8 mouse cellular contexts compared by ENCODE assay signal in the genomic region with DNA sequence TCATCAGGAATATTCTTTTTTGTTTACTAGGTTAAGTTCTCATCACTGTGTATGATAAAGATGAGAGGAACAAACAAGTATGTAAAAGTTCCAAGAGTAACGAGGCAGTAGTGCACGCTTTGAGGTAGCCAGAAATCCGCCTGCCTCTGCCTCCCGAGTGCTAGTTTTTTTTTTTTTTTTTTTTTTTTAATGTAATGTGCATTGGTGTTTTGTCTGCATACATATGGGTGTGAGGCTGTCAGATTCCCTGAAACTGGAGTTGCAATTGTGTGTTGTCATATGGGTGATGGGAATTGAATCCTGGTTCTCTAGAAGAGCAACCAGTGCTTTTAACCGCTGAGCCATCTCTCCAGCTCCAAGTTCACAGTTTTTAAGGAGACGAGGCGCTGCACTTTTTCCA. TPM values are rescaled to one million over a fixed set of nuclear protein-coding genes. Genes with fewer than 3 reads are reported as not detected.
DNase-seq lines count a peak whose midpoint lies in the region; ATAC-seq and TF ChIP-seq lines count a peak whose summit lies in the region.

No protein-coding gene starts in this region.

- no peaks in the 10 kb centered on the region for H3K36me3 ChIP-seq in heart, embryonic 14.5 days (ENCODE audit: control insufficient read depth, insufficient read depth, low read length)
- H3K36me3 ChIP-seq in ES-E14 (ENCODE audit: control insufficient read depth, insufficient read depth, low read length, poor library complexity, severe bottlenecking) (peaks cover 7% of the 10 kb centered on the region; the same call in 1 of the 2 replicates), macrophage (ENCODE audit: inconsistent target) (no peaks in the 10 kb centered on the region)
- no peaks in the 10 kb centered on the region for H3K36me3 ChIP-seq in forebrain, postnatal 0 days (ENCODE audit: insufficient read depth)

- DNase-seq in heart, postnatal 36 days: no peak
- DNase-seq in ES-E14 (ENCODE audit: low read depth, low spot score): no peak
- DNase-seq in forebrain, postnatal 0 days: no peak
- DNase-seq in frontal cortex, postnatal 10 days (ENCODE audit: low spot score in 2 of 2): no peak
- DNase-seq in adrenal gland, postnatal 4 days (ENCODE audit: low spot score in 2 of 2): no peak
- no peak for DNase-seq in gastrocnemius, postnatal 36 days

- H3K4me1 ChIP-seq in heart, embryonic 14.5 days (ENCODE audit: control insufficient read depth in 2 of 2, insufficient read depth in 2 of 2, low read length in 2 of 2): peaks cover 3 to 8% of the 10 kb centered on the region in 2 experiments; a peak in 3 of 4 replicates
- peaks cover 5% of the 10 kb centered on the region in 2 experiments; a peak in 2 of 4 replicates for H3K4me1 ChIP-seq in ES-E14 (ENCODE audit: control insufficient read depth in 2 of 2, insufficient read depth in 2 of 2, low read length in 2 of 2, poor library complexity in 1 of 2)
- peaks cover 6% of the 10 kb centered on the region; the same call in 1 of the 2 replicates for H3K4me1 ChIP-seq in forebrain, postnatal 0 days (ENCODE audit: insufficient read depth)

- in situ Hi-C loops in ES-E14 (cut with MboI; ENCODE audit: low sequenced_read_pairs in 2 of 2, unreplicated experiment in 2 of 2): no loop called here

- H3K27ac ChIP-seq in heart, embryonic 14.5 days (replicated peaks in 1 of 2; ENCODE audit: control insufficient read depth in 1 of 2, insufficient read depth in 1 of 2, low read depth in 2 of 2, low read length in 2 of 2): peak overlapping the region; percentile 35 to 38; a peak in 2 of 4 replicates
- no peak overlapping the region for H3K27ac ChIP-seq in ES-E14 (ENCODE audit: insufficient read depth, low read depth, low read length, poor library complexity, severe bottlenecking)
- H3K27ac ChIP-seq in forebrain, postnatal 0 days (ENCODE audit: low read depth, low read length): peak overlapping the region; percentile 79
- no peak overlapping the region for H3K27ac ChIP-seq in macrophage

- H3K79me2 ChIP-seq in macrophage (ENCODE audit: inconsistent target): no peaks in the 10 kb centered on the region

- intact Hi-C loops in heart, postnatal 36 days (cut with DNase I): loop anchor here (1.0 to 2.0 kb wide), 2 partner anchors 20 to 40 kb away; a partner anchor contains a TSS
- intact Hi-C loops in gastrocnemius, postnatal 36 days (cut with DNase I): no loop called here

- no peaks in the 10 kb centered on the region for H3K27me3 ChIP-seq in heart, embryonic 14.5 days (ENCODE audit: control insufficient read depth, insufficient read depth, low read length)
- no peaks in the 10 kb centered on the region for H3K27me3 ChIP-seq in forebrain, postnatal 0 days (ENCODE audit: insufficient read depth, low read length)

- no peak for TF ChIP-seq CTCF in forebrain, postnatal 0 days (IDR thresholded peaks at IDR 0.05; ENCODE audit: low read depth)

- WGBS in heart, embryonic 14.5 days: 64% methylated on average over 7 of the region's 7 CpGs
- WGBS in forebrain, postnatal 0 days: 58% methylated on average over 7 of the region's 7 CpGs
- 81% methylated on average over 7 of the region's 7 CpGs for WGBS in macrophage (ENCODE audit: missing documents)

- H3K9me3 ChIP-seq in heart, embryonic 14.5 days (ENCODE audit: control insufficient read depth, low read length): no peaks in the 10 kb centered on the region
- H3K9me3 ChIP-seq in ES-E14 (ENCODE audit: control insufficient read depth, insufficient read depth, low read depth, low read length): no peaks in the 10 kb centered on the region
- H3K9me3 ChIP-seq in forebrain, postnatal 0 days (ENCODE audit: low read length): no peaks in the 10 kb centered on the region

- peak overlapping the region; percentile 76 to 77 for H3K4me3 ChIP-seq in heart, embryonic 14.5 days (ENCODE audit: control insufficient read depth in 1 of 2, insufficient read depth in 1 of 2, low read depth in 1 of 2, low read length in 2 of 2)
- peak overlapping the region; percentile 72 to 74 for H3K4me3 ChIP-seq in ES-E14 (ENCODE audit: insufficient read depth in 1 of 2, low read depth in 1 of 2, low read length in 2 of 2, poor library complexity in 1 of 2, severe bottlenecking in 1 of 2)
- peak overlapping the region; percentile 82 for H3K4me3 ChIP-seq in forebrain, postnatal 0 days (ENCODE audit: low read depth, low read length)
- peak overlapping the region; percentile 22; the same call in 1 of the 2 replicates for H3K4me3 ChIP-seq in macrophage (ENCODE audit: inconsistent target)

- no peak for ATAC-seq in heart, embryonic 14.5 days (ENCODE audit: insufficient number of reproducible peaks, insufficient read depth, low FRiP score, low read depth)
- ATAC-seq in forebrain, postnatal 0 days: no peak

- H3K9ac ChIP-seq in heart, embryonic 14.5 days (ENCODE audit: low read length): peak overlapping the region; percentile 90
- H3K9ac ChIP-seq in ES-E14 (ENCODE audit: insufficient read depth, low read depth, low read length, poor library complexity, severe bottlenecking): no peak overlapping the region; the same call in 1 of the 2 replicates
- H3K9ac ChIP-seq in forebrain, postnatal 0 days: peak overlapping the region; percentile 83

- peak overlapping the region; percentile 82 for H3K4me2 ChIP-seq in heart, embryonic 14.5 days (ENCODE audit: low read length)
- H3K4me2 ChIP-seq in forebrain, postnatal 0 days (ENCODE audit: low read depth): peak overlapping the region; percentile 90

TF ChIP-seq in ES-E14, 5 proteins besides CTCF, POLR2A, EP300 and RAD21:
- TF ChIP-seq ZNF384 (IDR thresholded peaks at IDR 0.05; ENCODE audit: low read depth, low read length) (peak; percentile 56; the same call in 1 of the 2 replicates), CHD2 (IDR thresholded peaks at IDR 0.05; ENCODE audit: low read depth, low read length) (no peak)
TF ChIP-seq in ES-E14: peak in this region for 1.

RNA-seq across cellular contexts. Expression of a gene that starts 0.6 kb away (rescaled TPM):
- 7.9 and 9.0 TPM in 2 replicates for polyA plus RNA-seq in heart, embryonic 14.5 days (2014; fragmentation: Nextera tagmentation; extraction: Ambion mirVana)
- 10 to 100 TPM; 13.5 to 15.3 TPM for total RNA-seq in heart, postnatal 36 days (2021)
- total RNA-seq in ES-E14 (2012; rRNA removed): 5.2 and 5.8 TPM in 2 replicates
- 50.4 and 58.2 TPM in 2 replicates for total RNA-seq in forebrain, postnatal 0 days (2014; rRNA removed)
- polyA plus RNA-seq in forebrain, postnatal 0 days (2015; fragmentation: Nextera tagmentation; extraction: Ambion mirVana): 12.6 and 14.5 TPM in 2 replicates
- 10 to 100 TPM in 3 of 26 experiments, 1 to 10 TPM in 23; 3.1 to 10.4 (median 5.6) TPM for total RNA-seq in macrophage (2018; cell fraction: chromatin; rRNA removed)
- 1 to 10 TPM in 14 of 26 experiments, under 1 TPM in 12; 0.54 to 1.8 (median 1.1) TPM for total RNA-seq in macrophage (2018; cell fraction: cytosol; rRNA removed)
- total RNA-seq in macrophage (2018; cell fraction: nucleus; rRNA removed): 10 to 100 TPM in 1 of 26 experiments, 1 to 10 TPM in 25; 1.4 to 18.4 (median 3.3) TPM
- polyA plus RNA-seq in macrophage (2018): 0.50 to 1.3 TPM (median 0.77 TPM) in 3 replicates
- 10 to 100 TPM; 34.1 TPM for total RNA-seq in adrenal gland, postnatal 4 days (2021)
- 10 to 100 TPM; 12.6 to 13.9 TPM for total RNA-seq in gastrocnemius, postnatal 36 days (2021)

RNA-seq across cellular contexts. Expression of a gene that starts 39.3 kb away (rescaled TPM):
- polyA plus RNA-seq in heart, embryonic 14.5 days (2014; fragmentation: Nextera tagmentation; extraction: Ambion mirVana): 14.2 and 19.0 TPM in 2 replicates
- total RNA-seq in heart, postnatal 36 days (2021): 1 to 10 TPM; 3.3 to 3.4 TPM
- total RNA-seq in ES-E14 (2012; rRNA removed): 43.4 and 46.6 TPM in 2 replicates
- total RNA-seq in forebrain, postnatal 0 days (2014; rRNA removed): 2.9 and 3.8 TPM in 2 replicates
- polyA plus RNA-seq in forebrain, postnatal 0 days (2015; fragmentation: Nextera tagmentation; extraction: Ambion mirVana): 3.4 and 4.3 TPM in 2 replicates
- total RNA-seq in macrophage (2018; cell fraction: chromatin; rRNA removed): 10 to 100 TPM in 16 of 26 experiments, 1 to 10 TPM in 10; 1.8 to 51.7 (median 22.4) TPM
- total RNA-seq in macrophage (2018; cell fraction: cytosol; rRNA removed): 10 to 100 TPM in 25 of 26 experiments, 1 to 10 TPM in 1; 9.4 to 27.0 (median 18.0) TPM
- total RNA-seq in macrophage (2018; cell fraction: nucleus; rRNA removed): 10 to 100 TPM in 17 of 26 experiments, 1 to 10 TPM in 9; 3.2 to 38.0 (median 15.6) TPM
- 21.7 to 24.4 TPM (median 24.0 TPM) in 3 replicates for polyA plus RNA-seq in macrophage (2018)
- total RNA-seq in adrenal gland, postnatal 4 days (2021): 10 to 100 TPM in 1 of 2 experiments, 1 to 10 TPM in 1; 8.2 to 13.3 TPM
- 1 to 10 TPM; 1.1 to 1.3 TPM for total RNA-seq in gastrocnemius, postnatal 36 days (2021)

RNA-seq across cellular contexts. Expression of a gene that starts 39.5 kb away (rescaled TPM):
- 23.1 and 24.3 TPM in 2 replicates for polyA plus RNA-seq in heart, embryonic 14.5 days (2014; fragmentation: Nextera tagmentation; extraction: Ambion mirVana)
- total RNA-seq in heart, postnatal 36 days (2021): 10 to 100 TPM; 18.2 to 20.7 TPM
- 21.7 and 22.9 TPM in 2 replicates for total RNA-seq in ES-E14 (2012; rRNA removed)
- total RNA-seq in forebrain, postnatal 0 days (2014; rRNA removed): 10.8 and 16.0 TPM in 2 replicates
- 11.2 and 11.9 TPM in 2 replicates for polyA plus RNA-seq in forebrain, postnatal 0 days (2015; fragmentation: Nextera tagmentation; extraction: Ambion mirVana)
- 10 to 100 TPM in 11 of 26 experiments, 1 to 10 TPM in 11, not detected in 4; 2.3 to 43.3 (median 10.1) TPM for total RNA-seq in macrophage (2018; cell fraction: chromatin; rRNA removed)
- total RNA-seq in macrophage (2018; cell fraction: cytosol; rRNA removed): 10 to 100 TPM; 27.7 to 74.0 (median 40.6) TPM
- total RNA-seq in macrophage (2018; cell fraction: nucleus; rRNA removed): 10 to 100 TPM in 14 of 26 experiments, 1 to 10 TPM in 12; 2.1 to 29.6 (median 10.4) TPM
- polyA plus RNA-seq in macrophage (2018): 32.2 to 52.4 TPM (median 43.3 TPM) in 3 replicates
- total RNA-seq in adrenal gland, postnatal 4 days (2021): 10 to 100 TPM; 24.3 to 25.3 TPM
- 10 to 100 TPM; 12.3 to 14.1 TPM for total RNA-seq in gastrocnemius, postnatal 36 days (2021)

Comparison
In these comparisons a context has a peak if more than half of its experiments do, and no peak if none do; other contexts are left out.
1. H3K27ac ChIP-seq: peak in heart, embryonic 14.5 days (2 of 2) and forebrain, postnatal 0 days (single experiment); none in ES-E14 (single experiment) and macrophage (single experiment).
2. H3K4me3 ChIP-seq: peak in every context shown above with its lines; median percentile 82 in forebrain, postnatal 0 days; 76 in heart, embryonic 14.5 days; 73 in ES-E14; 22 in macrophage.